Mouse (Mus musculus): ENCODE data around the gene Lrig2. TPM values are rescaled to one million over a fixed set of nuclear protein-coding genes. Genes with fewer than 3 reads are reported as not detected.

The Lrig2 gene
- polyA plus RNA-seq, 1 experiment from 2014 or later: 6.4 TPM

GRCm38 (mm10) chr3:104420929-104421328, 90.8 kb downstream of the Lrig2 start:
- no peaks in the 10 kb centered on the region for H3K27me3 ChIP-seq (replicated peaks; ENCODE audit: control insufficient read depth, insufficient read depth, low read length)
- no peaks in the 10 kb centered on the region for H3K36me3 ChIP-seq (ENCODE audit: control insufficient read depth, insufficient read depth)
- H3K4me1 ChIP-seq (replicated peaks; ENCODE audit: control insufficient read depth, insufficient read depth, low read length): no peaks in the 10 kb centered on the region
- H3K9me3 ChIP-seq (ENCODE audit: control insufficient read depth): no peaks in the 10 kb centered on the region
- no peak for TF ChIP-seq CTCF (IDR thresholded peaks at IDR 0.05; ENCODE audit: low read depth)
- peak; percentile 56 for ATAC-seq
- H3K4me2 ChIP-seq (replicated peaks; ENCODE audit: low read depth): no peak overlapping the region
- no peak overlapping the region for H3K9ac ChIP-seq (ENCODE audit: low read depth, low read length)
- H3K4me3 ChIP-seq (ENCODE audit: low read depth, low read length): no peak overlapping the region
- H3K27ac ChIP-seq (ENCODE audit: low read depth, low read length): no peak overlapping the region
- WGBS: 52% methylated on average over 7 of the region's 7 CpGs

DNA sequence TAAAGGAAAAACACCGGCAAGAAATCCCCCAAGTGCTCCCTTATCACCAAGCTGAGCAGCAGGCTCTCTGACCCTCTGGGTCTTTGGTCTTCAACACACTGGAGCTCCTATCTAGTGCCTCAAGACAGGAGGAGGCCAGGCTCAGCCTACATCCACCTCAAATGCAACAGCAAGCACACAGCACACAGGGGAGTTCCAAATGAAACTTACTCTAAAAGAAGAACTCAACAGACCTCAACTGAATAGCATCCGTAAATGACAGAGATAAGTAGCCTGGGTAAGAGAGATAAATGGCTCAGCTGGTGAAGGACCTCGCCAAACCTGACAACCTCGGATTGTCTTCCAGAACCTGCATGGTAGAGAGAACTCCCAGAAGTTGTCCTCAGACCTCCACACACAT, 91.7 kb downstream of the Lrig2 start:
- 50% methylated on average over 4 of the region's 4 CpGs for WGBS
- H3K4me2 ChIP-seq (replicated peaks; ENCODE audit: low read depth): no peak overlapping the region
- H3K27me3 ChIP-seq (replicated peaks; ENCODE audit: control insufficient read depth, insufficient read depth, low read length): no peaks in the 10 kb centered on the region
- H3K27ac ChIP-seq (ENCODE audit: low read depth, low read length): no peak overlapping the region
- H3K9me3 ChIP-seq (ENCODE audit: control insufficient read depth): no peaks in the 10 kb centered on the region
- no peaks in the 10 kb centered on the region for H3K36me3 ChIP-seq (ENCODE audit: control insufficient read depth, insufficient read depth)
- no peak for ATAC-seq
- no peak for TF ChIP-seq CTCF (IDR thresholded peaks at IDR 0.05; ENCODE audit: low read depth)
- no peaks in the 10 kb centered on the region for H3K4me1 ChIP-seq (replicated peaks; ENCODE audit: control insufficient read depth, insufficient read depth, low read length)
- no peak overlapping the region for H3K4me3 ChIP-seq (ENCODE audit: low read depth, low read length)
- no peak overlapping the region for H3K9ac ChIP-seq (ENCODE audit: low read depth, low read length)

DNA sequence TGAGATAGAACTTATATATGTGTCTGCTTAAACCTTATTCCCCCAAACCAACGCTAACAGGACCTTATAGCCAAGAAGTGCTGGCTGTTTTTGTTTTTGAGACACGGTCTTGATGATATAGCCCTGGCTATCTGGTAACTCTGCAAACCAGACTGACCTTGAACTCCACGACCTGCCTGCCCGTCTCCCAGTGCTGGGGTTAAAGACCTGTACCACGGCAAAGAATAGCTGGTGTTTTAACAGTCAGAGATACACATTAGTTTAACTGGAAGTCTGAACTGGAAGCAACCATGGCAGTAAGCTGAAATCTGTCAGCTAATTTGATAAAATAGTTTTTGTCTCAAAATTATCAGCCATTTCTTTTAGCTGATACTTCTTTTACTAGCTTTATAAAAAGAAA, 94.9 kb downstream of the Lrig2 start:
- whole genome bisulfite sequencing: 54% methylated on average over 5 of the region's 5 CpGs
- Histone ChIP-seq H3K27ac (ENCODE audit: low read depth, low read length) (no peak overlapping the region), H3K36me3 (ENCODE audit: control insufficient read depth, insufficient read depth) (no peaks in the 10 kb centered on the region), H3K9ac (ENCODE audit: low read depth, low read length) (no peak overlapping the region), H3K4me2 (replicated peaks; ENCODE audit: low read depth) (no peak overlapping the region), H3K27me3 (replicated peaks; ENCODE audit: control insufficient read depth, insufficient read depth, low read length) (no peaks in the 10 kb centered on the region), H3K4me3 (ENCODE audit: low read depth, low read length) (no peak overlapping the region), H3K9me3 (ENCODE audit: control insufficient read depth) (no peaks in the 10 kb centered on the region), H3K4me1 (replicated peaks; ENCODE audit: control insufficient read depth, insufficient read depth, low read length) (no peaks in the 10 kb centered on the region)
- no peak for ATAC-seq
- TF ChIP-seq CTCF (IDR thresholded peaks at IDR 0.05; ENCODE audit: low read depth): no peak

DNA sequence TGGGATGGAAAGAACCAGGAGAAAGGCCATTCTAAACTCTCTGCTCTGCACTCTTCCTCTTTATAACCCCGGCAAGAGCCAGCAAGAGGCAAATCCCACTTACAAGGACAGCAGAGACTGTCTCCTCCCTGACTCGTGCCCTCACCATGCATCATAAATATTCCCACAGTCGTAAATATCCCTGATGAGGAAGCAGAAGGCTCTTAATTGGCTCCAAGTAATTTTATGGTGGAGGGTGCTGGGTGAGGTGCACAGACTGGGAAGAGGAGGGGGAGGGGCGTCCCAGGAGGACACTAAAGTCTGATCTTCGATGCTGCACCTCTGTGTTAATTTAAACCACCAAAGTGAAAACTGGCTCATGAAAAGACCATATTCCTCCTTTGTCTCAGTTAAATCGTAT, 99.2 kb downstream of the Lrig2 start:
- Histone ChIP-seq H3K27ac (ENCODE audit: low read depth, low read length) (no peak overlapping the region), H3K4me3 (ENCODE audit: low read depth, low read length) (no peak overlapping the region), H3K27me3 (replicated peaks; ENCODE audit: control insufficient read depth, insufficient read depth, low read length) (no peaks in the 10 kb centered on the region), H3K36me3 (ENCODE audit: control insufficient read depth, insufficient read depth) (no peaks in the 10 kb centered on the region), H3K9ac (ENCODE audit: low read depth, low read length) (no peak overlapping the region), H3K4me2 (replicated peaks; ENCODE audit: low read depth) (no peak overlapping the region), H3K9me3 (ENCODE audit: control insufficient read depth) (no peaks in the 10 kb centered on the region), H3K4me1 (replicated peaks; ENCODE audit: control insufficient read depth, insufficient read depth, low read length) (no peaks in the 10 kb centered on the region)
- 34% methylated on average over 6 of the region's 6 CpGs for WGBS
- no peak for TF ChIP-seq CTCF (IDR thresholded peaks at IDR 0.05; ENCODE audit: low read depth)
- ATAC-seq: no peak

GRCm38 (mm10) chr3:104407506-104407905, 104.2 kb downstream of the Lrig2 start:
- H3K4me2 ChIP-seq (replicated peaks; ENCODE audit: low read depth): no peak overlapping the region
- 91% methylated on average over 7 of the region's 7 CpGs for WGBS
- H3K4me1 ChIP-seq (replicated peaks; ENCODE audit: control insufficient read depth, insufficient read depth, low read length): no peaks in the 10 kb centered on the region
- no peak overlapping the region for H3K27ac ChIP-seq (ENCODE audit: low read depth, low read length)
- no peak overlapping the region for H3K9ac ChIP-seq (ENCODE audit: low read depth, low read length)
- no peaks in the 10 kb centered on the region for H3K27me3 ChIP-seq (replicated peaks; ENCODE audit: control insufficient read depth, insufficient read depth, low read length)
- no peaks in the 10 kb centered on the region for H3K36me3 ChIP-seq (ENCODE audit: control insufficient read depth, insufficient read depth)
- no peak for TF ChIP-seq CTCF (IDR thresholded peaks at IDR 0.05; ENCODE audit: low read depth)
- no peak for ATAC-seq
- no peaks in the 10 kb centered on the region for H3K9me3 ChIP-seq (ENCODE audit: control insufficient read depth)
- H3K4me3 ChIP-seq (ENCODE audit: low read depth, low read length): no peak overlapping the region

DNA sequence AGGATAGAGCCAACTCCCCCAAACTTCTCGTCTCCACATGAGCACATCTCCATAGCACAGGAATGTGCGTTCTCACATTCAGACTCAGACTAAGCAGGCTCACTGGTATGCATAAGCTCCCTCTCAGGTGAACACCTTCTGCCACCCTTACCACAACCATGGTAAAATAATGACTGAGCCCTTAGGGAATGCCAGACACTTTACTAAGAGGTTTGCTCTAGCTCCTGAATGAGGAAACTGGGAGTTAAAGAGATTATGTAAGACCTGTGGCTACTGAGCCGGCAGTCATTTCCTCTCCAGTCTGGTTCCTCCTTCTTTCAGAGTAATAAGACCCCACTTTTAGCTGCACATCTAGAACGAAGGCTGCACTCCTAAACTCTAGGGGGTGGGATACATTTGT, 108.1 kb downstream of the Lrig2 start:
- H3K27ac ChIP-seq (ENCODE audit: low read depth, low read length): no peak overlapping the region
- no peaks in the 10 kb centered on the region for H3K36me3 ChIP-seq (ENCODE audit: control insufficient read depth, insufficient read depth)
- no peaks in the 10 kb centered on the region for H3K9me3 ChIP-seq (ENCODE audit: control insufficient read depth)
- no peak overlapping the region for H3K9ac ChIP-seq (ENCODE audit: low read depth, low read length)
- no peaks in the 10 kb centered on the region for H3K4me1 ChIP-seq (replicated peaks; ENCODE audit: control insufficient read depth, insufficient read depth, low read length)
- no peak overlapping the region for H3K4me3 ChIP-seq (ENCODE audit: low read depth, low read length)
- WGBS: 73% methylated on average over 4 of the region's 4 CpGs
- no peak for TF ChIP-seq CTCF (IDR thresholded peaks at IDR 0.05; ENCODE audit: low read depth)
- no peak for ATAC-seq
- no peak overlapping the region for H3K4me2 ChIP-seq (replicated peaks; ENCODE audit: low read depth)
- H3K27me3 ChIP-seq (replicated peaks; ENCODE audit: control insufficient read depth, insufficient read depth, low read length): no peaks in the 10 kb centered on the region

DNA sequence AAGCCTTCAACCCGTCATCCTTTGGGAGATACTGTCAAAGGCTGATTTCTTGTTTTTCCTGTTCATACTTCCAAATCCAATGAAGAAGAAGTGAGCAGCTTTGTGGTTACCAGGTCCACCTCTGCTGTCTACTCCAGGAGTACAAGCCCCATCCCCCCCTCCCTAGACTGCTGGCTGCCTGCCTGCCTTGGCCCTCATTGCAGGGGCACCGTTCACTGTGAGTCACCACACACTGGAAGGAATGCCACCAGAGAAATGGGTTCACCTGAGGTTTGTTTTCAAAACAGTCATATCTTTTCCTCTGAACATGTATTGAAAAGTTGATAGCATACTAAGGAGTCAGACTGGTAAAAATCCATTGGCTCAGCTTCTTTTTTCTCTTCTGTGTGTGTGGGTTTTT, 110.5 kb downstream of the Lrig2 start:
- no peak overlapping the region for H3K4me3 ChIP-seq (ENCODE audit: low read depth, low read length)
- ATAC-seq: no peak
- H3K4me1 ChIP-seq (replicated peaks; ENCODE audit: control insufficient read depth, insufficient read depth, low read length): no peaks in the 10 kb centered on the region
- no peaks in the 10 kb centered on the region for H3K9me3 ChIP-seq (ENCODE audit: control insufficient read depth)
- no peak overlapping the region for H3K9ac ChIP-seq (ENCODE audit: low read depth, low read length)
- no peak overlapping the region for H3K27ac ChIP-seq (ENCODE audit: low read depth, low read length)
- no peak for TF ChIP-seq CTCF (IDR thresholded peaks at IDR 0.05; ENCODE audit: low read depth)
- no peak overlapping the region for H3K4me2 ChIP-seq (replicated peaks; ENCODE audit: low read depth)
- 66% methylated on average over 2 of the region's 2 CpGs for WGBS
- H3K36me3 ChIP-seq (ENCODE audit: control insufficient read depth, insufficient read depth): no peaks in the 10 kb centered on the region
- no peaks in the 10 kb centered on the region for H3K27me3 ChIP-seq (replicated peaks; ENCODE audit: control insufficient read depth, insufficient read depth, low read length)
